Mouse (Mus musculus) CD4-positive, CD25-positive, alpha-beta regulatory T cell (primary cell): ENCODE data around the gene Tas2r113. TPM values are rescaled to one million over a fixed set of nuclear protein-coding genes. Genes with fewer than 3 reads are reported as not detected.

Experiments
- polyA plus RNA-seq: library from polyadenylated mRNA; unstranded; fragments of 100-300 nt; shearing (Covaris generic); gene quantifications from one replicate; pipeline ENCODE4 v1.2.1, GENCODE M21; 2017

Tas2r113 gene
- polyA plus RNA-seq = not detected

GRCm38 (mm10) chr6:132892711-132893110 is at the start of gene Tas2r113:
TSS of gene Tas2r113 (plus strand) at chr6:132893011.

DNA sequence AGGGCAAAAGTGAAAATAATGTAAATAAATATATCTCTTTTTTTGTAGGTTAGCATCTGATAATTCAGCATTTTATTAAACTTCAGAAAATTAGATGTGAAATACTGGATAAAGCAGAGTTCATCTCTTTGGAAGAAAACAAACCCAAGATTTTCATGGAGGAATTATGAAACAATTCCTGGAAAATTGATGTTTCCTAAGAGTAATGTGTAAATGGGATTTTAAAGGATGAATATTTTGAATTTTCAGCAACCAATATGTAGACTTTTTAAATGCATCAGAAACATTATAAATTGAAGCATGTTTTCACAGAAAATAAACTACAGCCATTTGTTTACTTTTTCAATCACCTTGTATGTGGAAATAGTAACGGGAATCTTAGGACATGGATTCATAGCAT is 46.0 kb upstream of the Tas2r113 start, which contains the start of gene Tas2r123:
Gene Tas2r123 (plus strand): TSS at position 301 of the 400 bp plus-strand sequence.

DNA sequence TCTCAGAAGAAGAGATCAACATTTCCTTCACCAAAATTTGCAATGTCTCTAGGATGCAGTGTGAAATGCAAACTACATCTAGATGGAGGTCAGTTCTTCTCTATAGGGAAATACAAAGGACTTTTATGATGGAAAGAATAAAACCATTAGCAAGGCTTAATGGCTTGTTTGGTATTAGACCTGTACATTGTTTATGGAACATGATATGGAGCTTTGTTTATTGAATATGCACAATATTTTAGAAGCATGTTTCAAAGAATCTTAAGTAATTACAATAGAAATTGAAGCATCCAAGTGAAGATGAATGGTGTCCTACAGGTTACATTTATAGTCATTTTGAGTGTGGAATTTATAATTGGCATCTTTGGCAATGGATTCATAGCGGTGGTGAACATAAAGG is 37.7 kb upstream of the Tas2r113 start, which contains the start of gene Tas2r116:
Gene Tas2r116 (plus strand): TSS at position 301 of the 400 bp plus-strand sequence.

DNA sequence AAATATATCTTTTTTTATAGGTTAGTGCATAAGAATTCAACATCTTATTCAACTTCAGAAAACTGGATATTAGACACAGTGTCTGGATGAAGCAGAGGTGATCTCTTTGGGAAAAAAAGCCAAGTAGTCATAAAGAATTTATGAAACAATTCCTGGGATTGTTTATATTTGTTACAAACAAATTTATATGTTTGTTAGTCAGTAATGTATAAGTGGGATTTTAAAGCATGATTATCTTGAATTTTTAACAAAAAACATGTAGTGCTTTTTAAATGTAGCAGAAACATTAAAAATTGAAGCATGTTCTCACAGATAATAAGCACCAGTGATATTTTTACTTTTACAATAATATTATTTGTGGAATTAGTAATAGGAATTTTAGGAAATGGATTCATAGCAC is 25.1 kb upstream of the Tas2r113 start, which contains the start of gene Tas2r110:
Gene Tas2r110 (plus strand): TSS at position 301 of the 400 bp plus-strand sequence.

GRCm38 (mm10) chr6:132909351-132909750 is 16.5 kb downstream of the Tas2r113 start, which contains the start of gene Tas2r125:
TSS of gene Tas2r125 (plus strand) at chr6:132909651.

Other genes starting within 250 kb of the Tas2r113 start
- 0.17 TPM for gene A630073D07Rik, start 241.5 kb upstream of the Tas2r113 start, polyA plus RNA-seq
- not detected for gene Tas2r120, start 236.1 kb upstream of the Tas2r113 start, polyA plus RNA-seq
- not detected for gene Tas2r121, start 192.0 kb upstream of the Tas2r113 start, polyA plus RNA-seq
- not detected for gene Tas2r122, start 181.1 kb upstream of the Tas2r113 start, polyA plus RNA-seq
- gene Tas2r115, start 155.0 kb upstream of the Tas2r113 start, polyA plus RNA-seq = not detected
- gene Tas2r124, start 138.3 kb upstream of the Tas2r113 start, polyA plus RNA-seq = not detected
- gene Tas2r102, start 130.9 kb upstream of the Tas2r113 start, polyA plus RNA-seq = not detected
- gene Tas2r136, start 114.8 kb upstream of the Tas2r113 start, polyA plus RNA-seq = not detected
- not detected for gene Tas2r117, start 90.2 kb upstream of the Tas2r113 start, polyA plus RNA-seq
- gene Tas2r123, start 45.9 kb upstream of the Tas2r113 start, polyA plus RNA-seq = not detected
- gene Tas2r116, start 37.6 kb upstream of the Tas2r113 start, polyA plus RNA-seq = not detected
- gene Tas2r110, start 25.0 kb upstream of the Tas2r113 start, polyA plus RNA-seq = not detected
- not detected for gene Tas2r125, start 16.6 kb downstream of the Tas2r113 start, polyA plus RNA-seq
- gene Tas2r129, start 58.1 kb downstream of the Tas2r113 start, polyA plus RNA-seq = not detected
- gene Tas2r131, start 64.9 kb downstream of the Tas2r113 start, polyA plus RNA-seq = not detected
- gene Tas2r109, start 88.0 kb downstream of the Tas2r113 start, polyA plus RNA-seq = not detected
- 0.19 TPM for gene Tas2r103, start 144.1 kb downstream of the Tas2r113 start, polyA plus RNA-seq
- gene Tas2r140, start 162.8 kb downstream of the Tas2r113 start, polyA plus RNA-seq = not detected
- gene Smim10l1, start 211.9 kb downstream of the Tas2r113 start, polyA plus RNA-seq = 15.5 TPM